Mouse (Mus musculus) adipocyte (in vitro differentiated cells): Measurements from ENCODE around the gene Chd3.

Experiments
- DNase-seq: peaks from one replicate; pipeline ENCODE4 v3.0.0-alpha.2; 2016; ENCODE audit warnings: low spot score

Chd3 gene

GRCm38 (mm10) chr11:69366157-69366854 is 2.9 kb downstream of the Chd3 start:
- peak; percentile 96 for DNase-seq

GRCm38 (mm10) chr11:69365722-69366121 is 3.5 kb downstream of the Chd3 start:
- DNase-seq, result peak; percentile 67

- DNase-seq, result peak; percentile 99
Observed at GRCm38 (mm10) chr11:69364910-69365309, 4.3 kb downstream of the Chd3 start.

- DNase-seq, result no peak
Observed at GRCm38 (mm10) chr11:69364376-69364775, 4.8 kb downstream of the Chd3 start.

GRCm38 (mm10) chr11:69362479-69362878 is 6.7 kb downstream of the Chd3 start:
- DNase-seq, result no peak

- no peak for DNase-seq
Observed at GRCm38 (mm10) chr11:69362021-69362420, 7.2 kb downstream of the Chd3 start.

- no peak for DNase-seq
Observed at GRCm38 (mm10) chr11:69357690-69358089, 11.5 kb downstream of the Chd3 start.

GRCm38 (mm10) chr11:69356544-69356943 is 12.7 kb downstream of the Chd3 start:
- DNase-seq, result no peak

- DNase-seq, result no peak
Observed at GRCm38 (mm10) chr11:69346441-69346840, 22.8 kb downstream of the Chd3 start.

GRCm38 (mm10) chr11:69340161-69341131 is 28.8 kb downstream of the Chd3 start, which contains the start of gene Rnf227:
Rnf227 (plus strand) TSS chr11:69340461.
- no peak for DNase-seq

GRCm38 (mm10) chr11:69334796-69335195 is 34.4 kb downstream of the Chd3 start:
- peak; percentile 16 for DNase-seq

GRCm38 (mm10) chr11:69333922-69334321 is 35.3 kb downstream of the Chd3 start:
- DNase-seq, result no peak

- DNase-seq, result no peak
Observed at GRCm38 (mm10) chr11:69332713-69333253, 36.4 kb downstream of the Chd3 start.

- no peak for DNase-seq
Observed at GRCm38 (mm10) chr11:69331929-69332405, 37.2 kb downstream of the Chd3 start.

GRCm38 (mm10) chr11:69331152-69331551 is 38.1 kb downstream of the Chd3 start:
- no peak for DNase-seq

- DNase-seq, result no peak
Observed at GRCm38 (mm10) chr11:69328517-69328916, 40.7 kb downstream of the Chd3 start.

GRCm38 (mm10) chr11:69327648-69328047 is 41.6 kb downstream of the Chd3 start:
- DNase-seq, result no peak

GRCm38 (mm10) chr11:69327157-69327442 is 42.1 kb downstream of the Chd3 start:
- DNase-seq, result no peak

- DNase-seq, result no peak
Observed at GRCm38 (mm10) chr11:69326408-69327156, 42.6 kb downstream of the Chd3 start.

GRCm38 (mm10) chr11:69325628-69326407 is 43.4 kb downstream of the Chd3 start, which contains the start of gene Kcnab3:
Kcnab3 (plus strand) TSS chr11:69326258.
- peak; percentile 86 for DNase-seq

- DNase-seq, result no peak
Observed at GRCm38 (mm10) chr11:69324749-69325148, 44.5 kb downstream of the Chd3 start.
